Mouse (Mus musculus) CH12.LX (cell line): Measurements from ENCODE around the gene Ssh3. TPM values are rescaled to one million over a fixed set of nuclear protein-coding genes. Genes with fewer than 3 reads are reported as not detected.
A peak's percentile ranks its signal among the peaks of the same experiment; 100 is the strongest.

ENCODE experiments used
- DNase-seq: peaks from one replicate; pipeline ENCODE4 v3.0.0-alpha.2; 2013; ENCODE audit errors: extremely low read depth
- H3K27ac ChIP-seq: 2 replicates; pipeline ENCODE4 v1.5.1; 2012; ENCODE audit warnings: low read depth, mild to moderate bottlenecking, control low read depth, moderate library complexity; ENCODE audit not compliant: insufficient read depth
- H3K27me3 ChIP-seq: replicated peaks from 2 replicates; pipeline ENCODE3; 2012; ENCODE audit warnings: inconsistent platforms
- H3K36me3 ChIP-seq, 2 experiments: replicated peaks in 1 of 2; 2 replicates each; pipeline versions ENCODE3 to v1.6.1; 2012; ENCODE audit warnings: inconsistent platforms in 1 of 2, low read length in 1 of 2, mild to moderate bottlenecking in 1 of 2, mixed read lengths in 1 of 2, moderate library complexity in 1 of 2; ENCODE audit not compliant: control insufficient read depth in 1 of 2, insufficient read depth in 1 of 2
- H3K4me1 ChIP-seq, 2 experiments: 2 replicates each; pipeline ENCODE4 v1.6.1; 2012; ENCODE audit warnings: inconsistent platforms in 1 of 2, moderate library complexity in 1 of 2; ENCODE audit not compliant: insufficient read depth in 2 of 2, control insufficient read depth in 1 of 2
- H3K4me2 ChIP-seq: 2 replicates; pipeline ENCODE4 v1.6.1; 2012; ENCODE audit warnings: low read depth, mild to moderate bottlenecking, control low read depth; ENCODE audit not compliant: poor library complexity, insufficient read depth, severe bottlenecking
- H3K4me3 ChIP-seq, 3 experiments: fragments of 150-350 bp in 1 of 3; sonication (generic) in 1 of 3; replicated peaks in 1 of 3; 2 replicates each; pipeline versions ENCODE3 to v1.5.1; 2011 to 2012; ENCODE audit warnings: low read depth in 2 of 3, low read length in 2 of 3, mild to moderate bottlenecking in 2 of 3, moderate library complexity in 2 of 3, control low read depth in 1 of 3, improper control_type of control experiment in 1 of 3, inconsistent platforms in 1 of 3, mixed read lengths in 1 of 3; ENCODE audit not compliant: poor library complexity in 1 of 3
- H3K79me2 ChIP-seq: replicated peaks from 2 replicates; pipeline ENCODE4 v1.6.1; 2012; ENCODE audit warnings: mild to moderate bottlenecking, moderate library complexity; ENCODE audit not compliant: control insufficient read depth, poor library complexity, insufficient read depth, severe bottlenecking; ENCODE audit errors: extremely low read depth
- H3K9ac ChIP-seq: 2 replicates; pipeline ENCODE4 v1.6.1; 2012; ENCODE audit warnings: low read depth, mild to moderate bottlenecking, control low read depth, moderate library complexity; ENCODE audit not compliant: insufficient read depth
- H3K9me3 ChIP-seq: replicated peaks from 2 replicates; pipeline ENCODE3; 2012; ENCODE audit warnings: low read length, inconsistent platforms, mixed read lengths
- CHD1 ChIP-seq: IDR thresholded peaks from 2 replicates; pipeline ENCODE4 v1.6.1; 2012; ENCODE audit warnings: low read depth, low read length, improper control_type of control experiment, inconsistent platforms
- CHD2 ChIP-seq: IDR thresholded peaks from 2 replicates; pipeline ENCODE4 v1.6.1; 2011; ENCODE audit warnings: low read length, improper control_type of control experiment
- ELF1 ChIP-seq: IDR thresholded peaks from 2 replicates; pipeline ENCODE4 v1.6.1; 2014; ENCODE audit warnings: low read depth, mild to moderate bottlenecking, inconsistent platforms, low read length, improper control_type of control experiment
- IRF4 ChIP-seq: IDR thresholded peaks from 2 replicates; pipeline ENCODE4 v1.6.1; 2014; ENCODE audit warnings: low read depth, mild to moderate bottlenecking, inconsistent platforms, low read length, improper control_type of control experiment
- JUN ChIP-seq: IDR thresholded peaks from 2 replicates; pipeline ENCODE4 v1.6.1; 2011; ENCODE audit warnings: low read depth, mild to moderate bottlenecking, low read length, improper control_type of control experiment, moderate library complexity; ENCODE audit not compliant: insufficient read depth
- MEF2A ChIP-seq: IDR thresholded peaks from 2 replicates; pipeline ENCODE4 v1.6.1; 2014; ENCODE audit warnings: low read depth, mild to moderate bottlenecking, inconsistent platforms, low read length, improper control_type of control experiment, borderline replicate concordance
- MYC ChIP-seq: IDR thresholded peaks from 2 replicates; pipeline ENCODE4 v1.6.1; 2011; ENCODE audit warnings: low read depth, mild to moderate bottlenecking, improper control_type of control experiment, low read length
- NRF1 ChIP-seq: IDR thresholded peaks from 2 replicates; pipeline ENCODE4 v1.6.1; 2014; ENCODE audit warnings: low read depth, mild to moderate bottlenecking, inconsistent platforms, low read length, improper control_type of control experiment, moderate library complexity
- PAX5 ChIP-seq: IDR thresholded peaks from 2 replicates; pipeline ENCODE4 v1.6.1; 2012; ENCODE audit warnings: low read length, inconsistent platforms, mixed read lengths
- POLR2A ChIP-seq: IDR thresholded peaks from 2 replicates; pipeline ENCODE4 v1.6.1; 2011; ENCODE audit warnings: low read depth, mild to moderate bottlenecking, improper control_type of control experiment, low read length
- SMC3 ChIP-seq: IDR thresholded peaks from 2 replicates; pipeline ENCODE4 v1.6.1; 2011; ENCODE audit warnings: low read depth, low read length, improper control_type of control experiment
- TBP ChIP-seq: conservative IDR thresholded peaks from 2 replicates; pipeline ENCODE4 v1.6.1; 2011; ENCODE audit warnings: low read depth, low read length, improper control_type of control experiment
- USF1 ChIP-seq: IDR thresholded peaks from 2 replicates; pipeline ENCODE4 v1.6.1; 2014; ENCODE audit warnings: low read depth, mild to moderate bottlenecking, inconsistent platforms, low read length, improper control_type of control experiment
- USF2 ChIP-seq: conservative IDR thresholded peaks from 2 replicates; pipeline ENCODE4 v1.6.1; 2011; ENCODE audit warnings: low read depth, low read length, improper control_type of control experiment
- ZNF384 ChIP-seq: IDR thresholded peaks from 2 replicates; pipeline ENCODE4 v1.6.1; 2012; ENCODE audit warnings: low read depth, low read length, improper control_type of control experiment, inconsistent platforms
- dilution Hi-C: fragments of 300-500 bp; cut with MboI; formaldehyde crosslinking; loops from 2 replicates; pipeline ENCODE4 v1.14.3; 2020; ENCODE audit warnings: low sequenced_read_pairs; ENCODE audit not compliant: extremely low pct_unique_long_range_greater_than_20kb, extremely low pct_ligation_motif_present
- in situ Hi-C: fragments of 300-500 bp; cut with MboI; formaldehyde crosslinking; loops from 3 replicates; pipeline ENCODE4 v1.14.3; 2019; ENCODE audit warnings: low sequenced_read_pairs, low pct_ligation_motif_present, low pct_unique_long_range_greater_than_20kb, mixed read lengths
- polyA plus RNA-seq: library from polyadenylated mRNA; unstranded; fragments of >175 nt; gene quantifications from 2 replicates; pipeline ENCODE4 v1.2.1, GENCODE M21; 2012; ENCODE audit warnings: low read depth; ENCODE audit not compliant: insufficient read length
- total RNA-seq, 2 experiments: library from RNA; depleted of rRNA; stranded (reverse); fragments of 300-350 nt in 1 of 2; fragments of >200 nt in 1 of 2; gene quantifications; 2 replicates each; pipeline ENCODE4 v1.2.3; 2012 to 2014

Gene Ssh3
- total and polyA plus RNA-seq, 3 experiments: 5.6 to 30.0 (median 12.3) TPM

GRCm38 (mm10) chr19:4231253-4232185, 37.5 kb downstream of the Ssh3 start, which contains the start of gene Pold4 (continued):
- peak; percentile 97 for TF ChIP-seq IRF4

GRCm38 (mm10) chr19:4230415-4230814, 38.6 kb downstream of the Ssh3 start:
- dilution Hi-C loops: no loop called here

GRCm38 (mm10) chr19:4229451-4230076, 39.4 kb downstream of the Ssh3 start:
- H3K9me3 ChIP-seq: no peaks in the 10 kb centered on the region
- no peaks in the 10 kb centered on the region for H3K79me2 ChIP-seq
- peaks cover 0 to 5% of the 10 kb centered on the region in 2 experiments for H3K36me3 ChIP-seq
- in situ Hi-C loops (no loop called here), dilution Hi-C loops (no loop called here)
- peaks cover 24 to 63% of the 10 kb centered on the region in 2 experiments for H3K4me1 ChIP-seq
- H3K9ac ChIP-seq: no peak overlapping the region
- no peak overlapping the region for H3K4me2 ChIP-seq
- peaks cover 8% of the 10 kb centered on the region for H3K27me3 ChIP-seq
- H3K4me3 ChIP-seq: no peak overlapping the region
- TF ChIP-seq MEF2A (no peak), PAX5 (no peak), SMC3 (no peak), USF1 (no peak), NRF1 (no peak), JUN (no peak), CHD1 (no peak), POLR2A (no peak), ZNF384 (no peak)
- no peak for DNase-seq
- no peak overlapping the region for H3K27ac ChIP-seq

More at GRCm38 (mm10) chr19:4230415-4230814, 38.6 kb downstream of the Ssh3 start:
- Histone ChIP-seq H3K4me2 (no peak overlapping the region), H3K9ac (no peak overlapping the region), H3K9me3 (no peaks in the 10 kb centered on the region), H3K27me3 (peaks cover 8% of the 10 kb centered on the region), H3K27ac (0 out of 2 replicates have a peak overlapping the region, but pooled peaks have one; percentile 43), H3K36me3 (peaks cover 0 to 5% of the 10 kb centered on the region in 2 experiments), H3K4me3 (no peak overlapping the region), H3K4me1 (peaks cover 24 to 63% of the 10 kb centered on the region in 2 experiments), H3K79me2 (no peaks in the 10 kb centered on the region)
- no peak for TF ChIP-seq MYC
- TF ChIP-seq TBP: no peak
- no peak for TF ChIP-seq CHD2
- no peak for TF ChIP-seq IRF4
- TF ChIP-seq ELF1: no peak
- TF ChIP-seq USF2: no peak
- TF ChIP-seq PAX5: no peak
- no peak for TF ChIP-seq ZNF384
- DNase-seq: no peak
- in situ Hi-C loops: no loop called here
